Mouse (Mus musculus) hindbrain, embryonic 12.5 days (tissue): ENCODE data around the gene Slc16a3. TPM values are rescaled to one million over a fixed set of nuclear protein-coding genes. Genes with fewer than 3 reads are reported as not detected.
A peak's percentile ranks its signal among the peaks of the same experiment; 100 is the strongest.

Experiments used
- ATAC-seq: fragments of 200-750 bp; cut with Nextera tagmentation; 2 replicates; pipeline ENCODE4 v1.8.0; 2017; ENCODE audit warnings: moderate TSS enrichment; ENCODE audit not compliant: low FRiP score
- H3K27ac ChIP-seq: fragments of 300-500 bp; sonication (generic); 2 replicates; pipeline ENCODE4 v1.5.1; 2016; ENCODE audit warnings: mild to moderate bottlenecking
- H3K27me3 ChIP-seq: fragments of 300-500 bp; sonication (generic); 2 replicates; pipeline ENCODE4 v1.6.1; 2016; ENCODE audit warnings: mild to moderate bottlenecking
- H3K36me3 ChIP-seq: fragments of 300-500 bp; sonication (generic); 2 replicates; pipeline ENCODE4 v1.6.1; 2016; ENCODE audit warnings: mild to moderate bottlenecking
- H3K4me1 ChIP-seq: fragments of 300-500 bp; sonication (generic); 2 replicates; pipeline ENCODE4 v1.6.1; 2016
- H3K4me2 ChIP-seq: fragments of 300-500 bp; sonication (generic); replicated peaks from 2 replicates; pipeline ENCODE4 v1.6.1; 2016; ENCODE audit warnings: mild to moderate bottlenecking
- H3K4me3 ChIP-seq: fragments of 300-500 bp; sonication (generic); 2 replicates; pipeline ENCODE4 v1.5.1; 2016; ENCODE audit warnings: mild to moderate bottlenecking
- H3K9ac ChIP-seq: fragments of 300-500 bp; sonication (generic); 2 replicates; pipeline ENCODE4 v1.6.1; 2016; ENCODE audit warnings: mild to moderate bottlenecking, moderate library complexity
- H3K9me3 ChIP-seq: fragments of 300-500 bp; sonication (generic); replicated peaks from 2 replicates; pipeline ENCODE4 v1.6.1; 2016; ENCODE audit warnings: mild to moderate bottlenecking
- WGBS: fragments of 180-500 bp; shearing (Covaris S2); methylation state at CpG from one replicate; pipeline ENCODE4 v1.1.7; 2016; 5-methylcytosine and 5-hydroxymethylcytosine counted together
- polyA plus RNA-seq: library from polyadenylated mRNA; unstranded; fragments of >200 nt; fragmentation: Nextera tagmentation; extraction: Ambion mirVana; gene quantifications from 2 replicates; pipeline ENCODE4 v1.2.1, GENCODE M21; 2016

Slc16a3 gene
- polyA plus RNA-seq, 1 experiment from 2014 or later: 45.9 TPM

DNA sequence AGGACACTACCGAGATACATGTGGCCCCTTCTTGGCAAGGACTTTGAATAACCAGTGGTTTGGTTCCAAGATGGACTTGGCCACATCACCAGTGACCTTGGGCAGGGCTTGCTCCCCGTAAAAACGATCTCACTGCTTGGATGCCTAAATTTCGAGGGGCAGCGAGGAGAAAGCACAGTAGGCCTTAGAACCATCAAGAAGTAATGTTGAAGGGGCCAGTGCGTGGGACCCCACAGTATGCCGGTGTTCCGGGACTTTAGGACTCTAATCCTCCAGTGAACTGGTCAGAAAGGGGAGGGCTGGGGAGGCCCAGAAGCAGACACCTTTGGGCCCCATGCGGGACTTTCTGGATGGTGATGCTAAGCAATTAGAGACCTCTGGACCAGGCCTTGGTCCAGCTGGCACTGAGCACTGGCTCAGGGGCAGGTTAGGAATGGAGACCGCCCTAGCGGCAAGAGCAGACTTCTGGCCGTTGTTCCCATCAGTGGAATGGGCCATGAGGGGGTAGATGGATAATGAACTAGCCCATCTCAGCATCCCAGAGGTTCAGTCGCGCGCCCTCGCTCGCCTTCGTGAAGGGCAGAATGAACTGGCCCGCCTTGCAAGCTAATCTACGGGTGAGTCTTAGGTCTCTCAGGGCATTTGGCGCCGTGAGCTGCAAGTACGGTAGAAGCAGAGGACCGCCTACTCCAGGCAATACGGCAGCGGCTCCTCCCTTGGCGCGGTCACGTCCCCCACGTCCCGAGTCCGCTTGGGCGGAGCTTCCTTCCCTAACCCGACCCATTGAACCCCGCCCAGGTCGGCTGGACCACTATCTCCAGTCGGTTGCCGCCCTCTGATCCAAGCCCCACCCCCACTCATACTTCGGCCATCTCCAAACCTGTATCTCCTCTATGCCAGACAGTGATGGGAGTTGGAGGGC, 2.3 kb downstream of the Slc16a3 start:
- Histone ChIP-seq H3K27ac (peak overlapping the region; percentile 30; the same call in 1 of the 2 replicates), H3K4me3 (peak overlapping the region; percentile 41), H3K9ac (peak overlapping the region; percentile 49), H3K4me1 (peaks cover 36% of the 10 kb centered on the region), H3K9me3 (no peaks in the 10 kb centered on the region), H3K27me3 (peaks cover 29% of the 10 kb centered on the region), H3K4me2 (peak overlapping the region; percentile 63), H3K36me3 (peaks cover 3% of the 10 kb centered on the region)
- peak; percentile 78 for ATAC-seq
- 1% methylated on average over 39 of the region's 39 CpGs for WGBS

DNA sequence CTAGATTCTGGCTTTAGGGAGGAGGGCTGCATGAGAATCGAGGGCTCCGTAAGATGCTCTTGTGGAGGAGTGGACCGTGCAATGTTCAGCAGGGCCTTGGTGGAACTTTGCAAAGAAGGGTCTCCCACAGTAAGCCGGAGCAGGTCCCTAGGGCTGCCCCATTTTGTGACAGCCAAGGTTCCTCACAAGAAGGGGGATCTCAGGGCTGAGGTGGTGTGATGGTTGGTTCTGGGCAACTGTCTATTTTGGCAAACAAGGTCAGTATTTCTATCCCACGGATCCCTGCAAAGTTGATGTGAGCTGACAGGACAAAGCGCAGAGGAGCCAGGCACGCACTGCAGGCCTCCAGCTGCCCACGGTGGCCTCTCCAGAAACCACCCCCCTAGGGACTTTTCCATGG, 3.0 kb downstream of the Slc16a3 start:
- Histone ChIP-seq H3K9ac (peak overlapping the region; percentile 49), H3K4me2 (peak overlapping the region; percentile 63), H3K36me3 (peaks cover 10% of the 10 kb centered on the region), H3K27ac (peak overlapping the region; percentile 30; the same call in 1 of the 2 replicates), H3K4me1 (peaks cover 36% of the 10 kb centered on the region), H3K9me3 (no peaks in the 10 kb centered on the region), H3K4me3 (peak overlapping the region; percentile 41), H3K27me3 (peaks cover 29% of the 10 kb centered on the region)
- peak; percentile 57; the same call in 1 of the 2 replicates for ATAC-seq
- 18% methylated on average over 8 of the region's 8 CpGs for WGBS

DNA sequence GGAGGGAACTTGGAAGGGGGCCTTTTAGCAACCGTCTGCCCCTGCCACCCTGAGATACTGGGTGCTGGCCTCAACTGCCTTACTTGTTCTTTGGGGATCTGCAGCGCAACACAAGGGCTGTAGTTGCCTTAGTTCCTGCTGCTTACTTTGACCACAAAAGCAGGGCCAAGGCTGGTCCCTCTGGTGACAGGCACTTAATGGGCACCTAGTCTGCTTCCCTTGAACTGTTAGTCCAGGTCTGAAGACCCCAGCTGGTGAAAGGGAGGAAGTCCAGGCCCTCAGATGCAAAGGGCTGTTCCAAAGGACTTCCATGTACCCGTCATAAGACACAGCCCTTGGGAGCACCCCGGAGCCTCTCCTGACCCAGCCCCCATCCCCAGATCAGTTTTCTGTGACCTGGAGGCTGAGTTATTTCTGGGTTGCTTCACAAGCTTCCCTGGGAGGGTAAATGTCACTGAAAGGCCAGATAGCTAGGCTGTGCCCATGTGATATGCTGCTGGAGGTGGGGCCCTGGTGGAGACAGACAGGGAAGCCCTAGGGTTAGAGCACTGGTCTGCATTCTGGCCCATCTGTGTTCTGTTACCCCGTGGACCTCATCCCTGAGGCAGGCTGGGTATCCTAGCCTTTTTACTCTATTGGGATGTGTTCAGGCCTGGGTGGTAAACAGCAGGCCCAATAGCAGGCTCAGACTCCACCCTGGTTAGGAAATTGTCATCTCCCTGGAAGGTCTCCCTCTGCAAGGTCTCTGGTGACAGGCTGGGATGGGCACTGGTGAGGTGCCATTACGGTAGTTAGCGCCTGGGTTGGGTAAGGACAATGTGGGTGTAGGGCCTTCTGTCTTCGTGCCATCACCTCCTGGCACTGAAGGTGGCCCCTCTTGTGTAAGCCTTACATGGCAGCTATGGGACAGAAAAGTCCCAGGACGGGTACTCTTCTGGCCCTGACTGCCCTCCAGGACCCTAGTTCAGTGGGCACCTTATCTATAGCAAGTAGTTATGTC, 3.8 kb downstream of the Slc16a3 start:
- Histone ChIP-seq H3K27ac (no peak overlapping the region), H3K9ac (peak overlapping the region; percentile 49; the same call in 1 of the 2 replicates), H3K27me3 (peaks cover 29% of the 10 kb centered on the region), H3K36me3 (peaks cover 18% of the 10 kb centered on the region), H3K9me3 (no peaks in the 10 kb centered on the region), H3K4me2 (peak overlapping the region; percentile 63), H3K4me3 (peak overlapping the region; percentile 41; the same call in 1 of the 2 replicates), H3K4me1 (peaks cover 36% of the 10 kb centered on the region)
- 79% methylated on average over 9 of the region's 9 CpGs for WGBS
- no peak for ATAC-seq

DNA sequence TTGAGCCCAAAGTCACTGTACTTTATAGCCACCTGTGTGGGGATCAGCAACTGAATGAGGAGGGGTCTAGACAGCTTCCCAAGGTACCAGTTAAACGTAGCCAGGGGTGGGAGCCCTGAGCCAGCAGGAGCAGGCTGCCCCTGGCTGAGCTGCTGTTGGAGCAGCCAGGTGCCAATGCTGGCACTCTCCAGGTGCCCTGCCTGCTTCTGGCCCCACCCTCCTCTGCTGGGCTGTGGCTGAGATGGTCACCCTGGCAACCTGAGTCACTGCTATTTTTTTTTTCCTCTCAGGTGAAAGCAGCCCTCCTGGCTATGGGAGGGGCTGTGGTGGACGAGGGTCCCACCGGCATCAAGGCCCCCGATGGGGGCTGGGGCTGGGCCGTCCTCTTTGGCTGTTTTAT, 6.7 kb downstream of the Slc16a3 start:
- no peak overlapping the region for H3K27ac ChIP-seq
- no peak for ATAC-seq
- H3K36me3 ChIP-seq: peaks cover 41% of the 10 kb centered on the region
- no peak overlapping the region for H3K9ac ChIP-seq
- no peak overlapping the region for H3K4me2 ChIP-seq
- WGBS: 84% methylated on average over 5 of the region's 5 CpGs
- no peaks in the 10 kb centered on the region for H3K9me3 ChIP-seq
- peaks cover 23% of the 10 kb centered on the region for H3K4me1 ChIP-seq
- H3K27me3 ChIP-seq: peaks cover 6% of the 10 kb centered on the region
- no peak overlapping the region for H3K4me3 ChIP-seq

DNA sequence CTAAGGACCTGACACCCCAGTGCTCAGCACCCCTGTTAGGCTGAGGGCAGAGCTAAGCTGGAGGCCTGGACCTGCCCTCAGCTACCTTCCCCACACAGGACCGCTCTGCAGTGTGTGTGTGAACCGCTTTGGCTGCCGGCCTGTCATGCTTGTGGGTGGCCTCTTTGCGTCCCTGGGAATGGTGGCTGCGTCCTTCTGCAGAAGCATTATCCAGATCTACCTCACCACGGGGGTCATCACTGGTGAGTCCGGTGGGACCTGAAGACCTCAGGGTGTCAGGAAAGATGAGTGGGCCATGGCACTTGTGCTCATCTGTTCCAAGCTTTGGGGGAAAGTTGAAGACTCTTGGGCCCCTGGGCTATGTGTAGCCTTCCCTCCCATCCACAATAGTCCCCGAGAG, 7.4 kb downstream of the Slc16a3 start:
- no peaks in the 10 kb centered on the region for H3K9me3 ChIP-seq
- H3K27me3 ChIP-seq: no peaks in the 10 kb centered on the region
- WGBS: 94% methylated on average over 8 of the region's 8 CpGs
- no peak overlapping the region for H3K9ac ChIP-seq
- H3K27ac ChIP-seq: no peak overlapping the region
- H3K4me1 ChIP-seq: peaks cover 16% of the 10 kb centered on the region
- ATAC-seq: no peak
- peaks cover 47% of the 10 kb centered on the region for H3K36me3 ChIP-seq
- H3K4me2 ChIP-seq: no peak overlapping the region
- H3K4me3 ChIP-seq: no peak overlapping the region

DNA sequence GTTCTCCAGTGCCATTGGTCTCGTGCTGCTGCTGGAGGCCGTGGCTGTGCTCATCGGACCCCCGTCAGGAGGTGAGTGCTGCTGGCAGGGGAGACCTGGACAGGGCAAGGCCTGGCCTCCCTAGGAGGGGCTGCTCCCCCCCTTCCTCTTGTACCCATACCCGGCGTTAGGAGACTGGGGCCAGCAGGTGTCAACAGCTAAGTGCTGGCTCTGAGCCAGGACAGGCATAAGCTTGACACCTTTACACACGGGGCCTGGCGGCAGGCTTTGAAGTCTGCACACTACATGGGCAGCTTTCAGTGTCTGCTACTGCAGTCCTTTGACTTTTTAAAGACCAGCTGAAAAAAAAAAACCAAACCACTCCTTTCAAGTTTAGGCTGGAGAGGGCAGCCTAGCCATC, 8.8 kb downstream of the Slc16a3 start:
- Histone ChIP-seq H3K9me3 (no peaks in the 10 kb centered on the region), H3K4me2 (no peak overlapping the region), H3K9ac (no peak overlapping the region), H3K4me1 (peaks cover 4% of the 10 kb centered on the region), H3K36me3 (peaks cover 58% of the 10 kb centered on the region), H3K4me3 (no peak overlapping the region), H3K27me3 (no peaks in the 10 kb centered on the region), H3K27ac (no peak overlapping the region)
- ATAC-seq: no peak
- WGBS: 85% methylated on average over 8 of the region's 8 CpGs

DNA sequence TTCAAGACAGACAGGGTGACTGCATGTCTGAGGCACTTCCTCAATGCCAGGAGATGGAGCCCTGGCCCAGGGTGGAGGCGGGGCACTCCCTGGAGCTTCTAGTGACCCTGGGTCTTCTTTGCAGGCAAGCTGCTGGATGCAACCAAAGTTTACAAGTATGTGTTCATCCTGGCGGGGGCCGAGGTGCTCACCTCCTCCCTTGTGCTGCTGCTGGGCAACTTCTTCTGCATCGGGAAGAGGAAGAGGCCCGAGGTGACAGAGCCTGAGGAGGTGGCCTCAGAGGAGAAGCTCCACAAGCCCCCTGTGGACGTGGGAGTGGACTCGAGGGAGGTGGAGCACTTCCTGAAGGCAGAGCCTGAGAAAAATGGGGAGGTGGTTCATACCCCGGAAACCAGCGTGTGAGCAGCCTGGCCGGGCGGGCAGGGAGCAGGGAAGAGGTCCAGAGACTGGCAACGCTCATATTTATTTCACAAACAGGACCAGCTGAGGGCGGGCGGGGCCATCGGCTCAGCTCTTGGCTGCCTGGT, 9.5 kb downstream of the Slc16a3 start:
- H3K27me3 ChIP-seq: no peaks in the 10 kb centered on the region
- no peak overlapping the region for H3K4me2 ChIP-seq
- no peak overlapping the region for H3K27ac ChIP-seq
- H3K4me1 ChIP-seq: no peaks in the 10 kb centered on the region
- H3K9ac ChIP-seq: no peak overlapping the region
- H3K4me3 ChIP-seq: no peak overlapping the region
- peaks cover 66% of the 10 kb centered on the region for H3K36me3 ChIP-seq
- ATAC-seq: no peak
- WGBS: 75% methylated on average over 15 of the region's 15 CpGs
- H3K9me3 ChIP-seq: no peaks in the 10 kb centered on the region

DNA sequence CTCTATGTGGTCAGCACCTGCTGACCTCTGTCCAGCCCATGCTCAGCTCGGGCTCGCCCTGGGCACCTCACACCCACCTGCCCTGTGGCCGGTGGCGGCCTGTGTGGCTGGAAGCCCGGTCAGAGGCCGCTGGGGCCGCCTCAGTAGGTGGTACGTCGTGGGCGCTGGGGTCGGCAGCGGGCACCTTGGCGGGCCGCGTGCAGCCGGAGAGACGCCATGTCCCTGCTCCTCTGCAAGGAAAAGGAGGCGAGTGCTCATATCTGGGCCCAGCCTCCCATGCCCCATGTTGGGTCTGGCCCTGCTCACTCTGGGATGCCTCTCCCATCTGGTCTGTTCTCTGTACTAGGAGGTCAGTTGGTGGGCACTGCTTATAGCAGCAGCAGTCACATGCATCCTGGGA, 10.8 kb downstream of the Slc16a3 start:
- Histone ChIP-seq H3K27ac (no peak overlapping the region), H3K4me3 (no peak overlapping the region)
- 88% methylated on average over 18 of the region's 18 CpGs for WGBS

DNA sequence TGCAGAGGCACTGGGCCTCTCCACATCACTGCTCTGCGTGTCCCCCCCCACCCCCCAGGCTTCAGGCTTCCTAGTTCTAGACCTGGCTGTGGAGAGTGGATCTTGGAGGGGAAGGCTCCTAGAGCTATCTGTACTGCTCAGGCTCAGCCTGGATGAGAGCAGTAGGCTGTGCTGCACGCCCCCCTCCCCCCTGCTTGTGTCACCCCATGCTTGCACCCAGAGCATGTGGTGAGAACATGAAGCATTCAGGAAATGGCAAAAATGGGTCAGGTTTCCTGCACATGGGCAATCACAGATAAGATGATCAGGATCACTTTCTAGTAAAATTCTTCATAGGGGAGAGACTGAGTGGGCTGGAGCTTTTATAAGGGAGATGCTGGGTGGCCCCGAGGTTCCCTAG, 11.3 kb downstream of the Slc16a3 start:
- Histone ChIP-seq H3K4me1 (peaks cover 2% of the 10 kb centered on the region; the same call in 1 of the 2 replicates), H3K36me3 (peaks cover 80% of the 10 kb centered on the region), H3K4me3 (no peak overlapping the region), H3K27me3 (no peaks in the 10 kb centered on the region), H3K9ac (no peak overlapping the region), H3K27ac (no peak overlapping the region), H3K9me3 (no peaks in the 10 kb centered on the region), H3K4me2 (no peak overlapping the region)
- WGBS: 83% methylated on average over 3 of the region's 3 CpGs
- ATAC-seq: no peak

More for the DNA sequence above, 10.8 kb downstream of the Slc16a3 start:
- peaks cover 75% of the 10 kb centered on the region for H3K36me3 ChIP-seq
- no peaks in the 10 kb centered on the region for H3K4me1 ChIP-seq
- no peaks in the 10 kb centered on the region for H3K27me3 ChIP-seq
- H3K9ac ChIP-seq: no peak overlapping the region
- ATAC-seq: no peak
- H3K9me3 ChIP-seq: no peaks in the 10 kb centered on the region
- H3K4me2 ChIP-seq: no peak overlapping the region

DNA sequence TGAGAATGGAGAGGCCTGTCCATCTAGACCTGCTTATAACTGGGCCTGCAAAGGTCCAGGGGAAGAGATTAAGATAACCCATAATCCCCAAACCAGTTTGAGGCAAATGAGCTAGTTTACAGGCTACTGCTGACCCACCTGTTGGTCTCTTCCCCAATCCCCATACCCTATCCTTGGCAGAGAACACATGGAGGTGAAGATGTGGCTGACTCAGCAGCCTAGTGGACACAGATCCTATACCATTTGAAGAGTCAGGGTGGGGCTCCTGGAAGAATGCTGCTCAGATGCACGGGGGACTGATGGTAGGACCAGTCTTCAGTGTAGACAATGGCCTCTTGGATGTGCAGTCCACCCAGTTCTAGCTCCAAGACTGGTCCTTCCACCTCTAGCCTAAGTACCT, 12.0 kb downstream of the Slc16a3 start:
- no peak for ATAC-seq
- Histone ChIP-seq H3K27me3 (no peaks in the 10 kb centered on the region), H3K4me2 (no peak overlapping the region), H3K4me1 (peaks cover 7% of the 10 kb centered on the region; the same call in 1 of the 2 replicates), H3K4me3 (no peak overlapping the region), H3K36me3 (peaks cover 87% of the 10 kb centered on the region), H3K9me3 (no peaks in the 10 kb centered on the region), H3K27ac (no peak overlapping the region), H3K9ac (no peak overlapping the region)
- 56% methylated on average over 1 of the region's 1 CpGs for WGBS

DNA sequence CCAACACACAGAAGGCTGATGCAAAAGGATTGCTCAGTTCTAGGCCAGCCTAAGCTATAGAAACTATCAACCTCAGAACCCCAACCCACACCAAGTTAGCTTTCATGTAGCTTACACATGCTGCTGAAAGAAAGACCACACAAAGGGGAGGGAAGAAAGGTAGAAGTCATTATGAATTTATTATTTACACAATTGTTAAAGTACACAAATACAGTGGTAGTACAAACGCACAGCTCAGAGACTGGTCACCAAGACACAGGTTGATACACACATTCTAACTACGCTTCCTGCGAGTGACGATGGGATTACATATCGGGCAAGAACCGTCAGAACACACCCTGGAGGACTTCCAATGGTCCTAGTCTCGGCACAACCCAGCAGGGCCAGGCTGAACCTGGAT, 13.3 kb downstream of the Slc16a3 start:
- no peaks in the 10 kb centered on the region for H3K9me3 ChIP-seq
- H3K4me2 ChIP-seq: no peak overlapping the region
- no peak overlapping the region for H3K27ac ChIP-seq
- H3K4me1 ChIP-seq: peaks cover 7% of the 10 kb centered on the region; the same call in 1 of the 2 replicates
- H3K4me3 ChIP-seq: no peak overlapping the region
- peaks cover 90% of the 10 kb centered on the region for H3K36me3 ChIP-seq
- no peak overlapping the region for H3K9ac ChIP-seq
- no peaks in the 10 kb centered on the region for H3K27me3 ChIP-seq
- 92% methylated on average over 7 of the region's 7 CpGs for WGBS
- no peak for ATAC-seq
